Mouse (Mus musculus): Measurements from ENCODE around the gene Ermap. TPM values are rescaled to one million over a fixed set of nuclear protein-coding genes. Genes with fewer than 3 reads are reported as not detected.

Gene Ermap
- total RNA-seq, 2 experiments from 2014 or later: not detected

- DNase-seq: no peak
Measured at GRCm38 (mm10) chr4:119185771-119186170, 4.0 kb downstream of the Ermap start.

GRCm38 (mm10) chr4:119183525-119183924, 6.3 kb downstream of the Ermap start:
- DNase-seq: no peak

GRCm38 (mm10) chr4:119181456-119181855, 8.4 kb downstream of the Ermap start:
- no peak for DNase-seq

- no peak for DNase-seq
Measured at GRCm38 (mm10) chr4:119180133-119180707, 9.6 kb downstream of the Ermap start.

GRCm38 (mm10) chr4:119178331-119178730, 11.5 kb downstream of the Ermap start:
- DNase-seq: no peak

- no peak for DNase-seq
Measured at GRCm38 (mm10) chr4:119177702-119178101, 12.1 kb downstream of the Ermap start.

GRCm38 (mm10) chr4:119173851-119174453, 15.9 kb downstream of the Ermap start, which contains the start of gene Zfp691:
Gene Zfp691 (minus strand): TSS chr4:119174195.
- peak; percentile 95 for DNase-seq

- DNase-seq: no peak
Measured at GRCm38 (mm10) chr4:119172919-119173650, 16.7 kb downstream of the Ermap start.

GRCm38 (mm10) chr4:119167663-119168062, 22.1 kb downstream of the Ermap start:
- peak; percentile 44 for DNase-seq

GRCm38 (mm10) chr4:119167068-119167467, 22.7 kb downstream of the Ermap start:
- DNase-seq: no peak

GRCm38 (mm10) chr4:119165916-119166315, 23.9 kb downstream of the Ermap start:
- no peak for DNase-seq

GRCm38 (mm10) chr4:119162990-119163389, 26.8 kb downstream of the Ermap start:
- DNase-seq: no peak

- no peak for DNase-seq
Measured at GRCm38 (mm10) chr4:119161358-119161757, 28.5 kb downstream of the Ermap start.

- DNase-seq: no peak
Measured at GRCm38 (mm10) chr4:119157891-119158290, 31.9 kb downstream of the Ermap start.

GRCm38 (mm10) chr4:119157186-119157585, 32.6 kb downstream of the Ermap start:
- no peak for DNase-seq

- DNase-seq: no peak
Measured at GRCm38 (mm10) chr4:119148741-119149140, 41.1 kb downstream of the Ermap start.

GRCm38 (mm10) chr4:119147347-119147746, 42.5 kb downstream of the Ermap start:
- DNase-seq: no peak

GRCm38 (mm10) chr4:119146816-119147215, 43.0 kb downstream of the Ermap start:
- no peak for DNase-seq

- no peak for DNase-seq
Measured at GRCm38 (mm10) chr4:119142230-119142871, 47.5 kb downstream of the Ermap start.

GRCm38 (mm10) chr4:119141191-119141590, 48.6 kb downstream of the Ermap start:
- no peak for DNase-seq

GRCm38 (mm10) chr4:119140126-119140525, 49.7 kb downstream of the Ermap start:
- DNase-seq: no peak

GRCm38 (mm10) chr4:119138776-119139175, 51.0 kb downstream of the Ermap start:
- no peak for DNase-seq

- DNase-seq: no peak
Measured at GRCm38 (mm10) chr4:119138171-119138570, 51.6 kb downstream of the Ermap start.
